Mouse (Mus musculus): Measurements from ENCODE around the gene Prg3.
A peak's percentile ranks its signal among the peaks of the same experiment; 100 is the strongest.

Gene Prg3

GRCm38 (mm10) chr2:85037047-85038026 lies 49.3 kb downstream of the Prg3 start, which contains the start of the genes Ssrp1 and P2rx3:
Gene Ssrp1 (plus strand): TSS chr2:85037234.
Gene P2rx3 (minus strand): TSS chr2:85037462.
- peak; percentile 85 for DNase-seq (ENCODE audit: extremely low read depth, insufficient read length, low spot score)

DNA sequence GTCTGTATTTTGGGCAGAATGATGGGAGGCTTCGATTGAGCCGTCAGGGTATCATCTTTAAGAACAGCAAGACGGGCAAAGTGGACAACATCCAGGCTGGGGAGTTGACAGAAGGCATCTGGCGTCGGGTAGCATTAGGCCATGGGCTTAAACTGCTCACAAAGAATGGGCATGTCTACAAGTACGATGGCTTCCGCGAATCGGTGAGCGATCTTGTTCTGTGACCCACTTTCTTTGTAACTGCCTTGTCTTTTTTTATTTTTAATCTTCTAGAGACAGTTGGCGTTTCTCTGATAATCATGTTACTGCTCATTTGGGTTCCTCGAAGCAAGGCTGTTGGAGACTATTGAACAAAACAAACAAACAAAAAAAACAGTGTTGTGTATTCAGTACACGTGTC lies 50.3 kb downstream of the Prg3 start:
- no peak for DNase-seq (ENCODE audit: extremely low read depth, insufficient read length, low spot score)

Data from 3134 (cell line).